Mouse (Mus musculus) CH12.LX (cell line): ENCODE data around the gene Rlf. TPM values are rescaled to one million over a fixed set of nuclear protein-coding genes. Genes with fewer than 3 reads are reported as not detected.
A peak's percentile ranks its signal among the peaks of the same experiment; 100 is the strongest.

Experiments used
- DNase-seq: peaks from one replicate; pipeline ENCODE4 v3.0.0-alpha.2; 2013; ENCODE audit errors: extremely low read depth
- H3K27ac ChIP-seq: 2 replicates; pipeline ENCODE4 v1.5.1; 2012; ENCODE audit warnings: low read depth, mild to moderate bottlenecking, control low read depth, moderate library complexity; ENCODE audit not compliant: insufficient read depth
- H3K27me3 ChIP-seq: replicated peaks from 2 replicates; pipeline ENCODE3; 2012; ENCODE audit warnings: inconsistent platforms
- H3K36me3 ChIP-seq, 2 experiments: replicated peaks in 1 of 2; 2 replicates each; pipeline versions ENCODE3 to v1.6.1; 2012; ENCODE audit warnings: inconsistent platforms in 1 of 2, low read length in 1 of 2, mild to moderate bottlenecking in 1 of 2, mixed read lengths in 1 of 2, moderate library complexity in 1 of 2; ENCODE audit not compliant: control insufficient read depth in 1 of 2, insufficient read depth in 1 of 2
- H3K4me1 ChIP-seq, 2 experiments: 2 replicates each; pipeline ENCODE4 v1.6.1; 2012; ENCODE audit warnings: inconsistent platforms in 1 of 2, moderate library complexity in 1 of 2; ENCODE audit not compliant: insufficient read depth in 2 of 2, control insufficient read depth in 1 of 2
- H3K4me2 ChIP-seq: 2 replicates; pipeline ENCODE4 v1.6.1; 2012; ENCODE audit warnings: low read depth, mild to moderate bottlenecking, control low read depth; ENCODE audit not compliant: poor library complexity, insufficient read depth, severe bottlenecking
- H3K4me3 ChIP-seq, 3 experiments: fragments of 150-350 bp in 1 of 3; sonication (generic) in 1 of 3; replicated peaks in 1 of 3; 2 replicates each; pipeline versions ENCODE3 to v1.5.1; 2011 to 2012; ENCODE audit warnings: low read depth in 2 of 3, low read length in 2 of 3, mild to moderate bottlenecking in 2 of 3, moderate library complexity in 2 of 3, control low read depth in 1 of 3, improper control_type of control experiment in 1 of 3, inconsistent platforms in 1 of 3, mixed read lengths in 1 of 3; ENCODE audit not compliant: poor library complexity in 1 of 3
- H3K79me2 ChIP-seq: replicated peaks from 2 replicates; pipeline ENCODE4 v1.6.1; 2012; ENCODE audit warnings: mild to moderate bottlenecking, moderate library complexity; ENCODE audit not compliant: control insufficient read depth, poor library complexity, insufficient read depth, severe bottlenecking; ENCODE audit errors: extremely low read depth
- H3K9ac ChIP-seq: 2 replicates; pipeline ENCODE4 v1.6.1; 2012; ENCODE audit warnings: low read depth, mild to moderate bottlenecking, control low read depth, moderate library complexity; ENCODE audit not compliant: insufficient read depth
- H3K9me3 ChIP-seq: replicated peaks from 2 replicates; pipeline ENCODE3; 2012; ENCODE audit warnings: low read length, inconsistent platforms, mixed read lengths
- BHLHE40 ChIP-seq: IDR thresholded peaks from 2 replicates; pipeline ENCODE4 v1.6.1; 2011; ENCODE audit warnings: mild to moderate bottlenecking, low read depth, low read length, improper control_type of control experiment
- CHD1 ChIP-seq: IDR thresholded peaks from 2 replicates; pipeline ENCODE4 v1.6.1; 2012; ENCODE audit warnings: low read depth, low read length, improper control_type of control experiment, inconsistent platforms
- CHD2 ChIP-seq: IDR thresholded peaks from 2 replicates; pipeline ENCODE4 v1.6.1; 2011; ENCODE audit warnings: low read length, improper control_type of control experiment
- CTCF ChIP-seq, 2 experiments: IDR thresholded peaks in 1 of 2; conservative IDR thresholded peaks in 1 of 2; 2 replicates each; pipeline ENCODE4 v1.5.1; 2011 to 2012; ENCODE audit warnings: low read depth in 2 of 2, low read length in 2 of 2, improper control_type of control experiment in 1 of 2, inconsistent platforms in 1 of 2, mild to moderate bottlenecking in 1 of 2, moderate library complexity in 1 of 2
- E2F4 ChIP-seq: IDR thresholded peaks from 2 replicates; pipeline ENCODE4 v1.6.1; 2011; ENCODE audit warnings: low read depth, low read length, improper control_type of control experiment; ENCODE audit not compliant: insufficient replicate concordance
- GABPA ChIP-seq: IDR thresholded peaks from 2 replicates; pipeline ENCODE4 v1.6.1; 2012; ENCODE audit warnings: low read depth, low read length, improper control_type of control experiment, inconsistent platforms; ENCODE audit not compliant: insufficient replicate concordance
- IRF4 ChIP-seq: IDR thresholded peaks from 2 replicates; pipeline ENCODE4 v1.6.1; 2014; ENCODE audit warnings: low read depth, mild to moderate bottlenecking, inconsistent platforms, low read length, improper control_type of control experiment
- JUN ChIP-seq: IDR thresholded peaks from 2 replicates; pipeline ENCODE4 v1.6.1; 2011; ENCODE audit warnings: low read depth, mild to moderate bottlenecking, low read length, improper control_type of control experiment, moderate library complexity; ENCODE audit not compliant: insufficient read depth
- JUND ChIP-seq: conservative IDR thresholded peaks from 2 replicates; pipeline ENCODE4 v1.6.1; 2011; ENCODE audit warnings: low read depth, low read length, improper control_type of control experiment
- KAT2A ChIP-seq: IDR thresholded peaks from 2 replicates; pipeline ENCODE4 v1.6.1; 2012; ENCODE audit warnings: low read length, improper control_type of control experiment, inconsistent platforms; ENCODE audit not compliant: insufficient replicate concordance
- MAFK ChIP-seq: IDR thresholded peaks from 2 replicates; pipeline ENCODE4 v1.6.1; 2011; ENCODE audit warnings: low read length, improper control_type of control experiment; ENCODE audit not compliant: insufficient replicate concordance
- MAZ ChIP-seq: IDR thresholded peaks from 2 replicates; pipeline ENCODE4 v1.6.1; 2012; ENCODE audit warnings: low read depth, mild to moderate bottlenecking, inconsistent platforms, low read length, improper control_type of control experiment, moderate library complexity
- MEF2A ChIP-seq: IDR thresholded peaks from 2 replicates; pipeline ENCODE4 v1.6.1; 2014; ENCODE audit warnings: low read depth, mild to moderate bottlenecking, inconsistent platforms, low read length, improper control_type of control experiment, borderline replicate concordance
- NELFE ChIP-seq: IDR thresholded peaks from 2 replicates; pipeline ENCODE4 v1.6.1; 2011; ENCODE audit warnings: low read depth, low read length, improper control_type of control experiment
- NRF1 ChIP-seq: IDR thresholded peaks from 2 replicates; pipeline ENCODE4 v1.6.1; 2014; ENCODE audit warnings: low read depth, mild to moderate bottlenecking, inconsistent platforms, low read length, improper control_type of control experiment, moderate library complexity
- PAX5 ChIP-seq: IDR thresholded peaks from 2 replicates; pipeline ENCODE4 v1.6.1; 2012; ENCODE audit warnings: low read length, inconsistent platforms, mixed read lengths
- POLR2A ChIP-seq: IDR thresholded peaks from 2 replicates; pipeline ENCODE4 v1.6.1; 2011; ENCODE audit warnings: low read depth, mild to moderate bottlenecking, improper control_type of control experiment, low read length
- RAD21 ChIP-seq: IDR thresholded peaks from 2 replicates; pipeline ENCODE4 v1.6.1; 2011; ENCODE audit warnings: low read depth, mild to moderate bottlenecking, low read length, improper control_type of control experiment, moderate library complexity
- RCOR1 ChIP-seq: conservative IDR thresholded peaks from 2 replicates; pipeline ENCODE4 v1.6.1; 2012; ENCODE audit warnings: low read depth, mild to moderate bottlenecking, inconsistent platforms, low read length, improper control_type of control experiment
- TBP ChIP-seq: conservative IDR thresholded peaks from 2 replicates; pipeline ENCODE4 v1.6.1; 2011; ENCODE audit warnings: low read depth, low read length, improper control_type of control experiment
- ZC3H11A ChIP-seq: IDR thresholded peaks from 2 replicates; pipeline ENCODE4 v1.6.1; 2012; ENCODE audit warnings: low read depth, mild to moderate bottlenecking, inconsistent platforms, low read length, improper control_type of control experiment
- ZMIZ1 ChIP-seq: IDR thresholded peaks from 2 replicates; pipeline ENCODE4 v1.6.1; 2012; ENCODE audit warnings: low read depth, mild to moderate bottlenecking, inconsistent platforms, low read length, improper control_type of control experiment
- ZNF384 ChIP-seq: IDR thresholded peaks from 2 replicates; pipeline ENCODE4 v1.6.1; 2012; ENCODE audit warnings: low read depth, low read length, improper control_type of control experiment, inconsistent platforms
- dilution Hi-C: fragments of 300-500 bp; cut with MboI; formaldehyde crosslinking; loops from 2 replicates; pipeline ENCODE4 v1.14.3; 2020; ENCODE audit warnings: low sequenced_read_pairs; ENCODE audit not compliant: extremely low pct_unique_long_range_greater_than_20kb, extremely low pct_ligation_motif_present
- in situ Hi-C: fragments of 300-500 bp; cut with MboI; formaldehyde crosslinking; loops from 3 replicates; pipeline ENCODE4 v1.14.3; 2019; ENCODE audit warnings: low sequenced_read_pairs, low pct_ligation_motif_present, low pct_unique_long_range_greater_than_20kb, mixed read lengths
- polyA plus RNA-seq: library from polyadenylated mRNA; unstranded; fragments of >175 nt; gene quantifications from 2 replicates; pipeline ENCODE4 v1.2.1, GENCODE M21; 2012; ENCODE audit warnings: low read depth; ENCODE audit not compliant: insufficient read length
- total RNA-seq, 2 experiments: library from RNA; depleted of rRNA; stranded (reverse); fragments of 300-350 nt in 1 of 2; fragments of >200 nt in 1 of 2; gene quantifications; 2 replicates each; pipeline ENCODE4 v1.2.3; 2012 to 2014

Gene Rlf
- total and polyA plus RNA-seq, 3 experiments, result 9.4 to 25.5 (median 17.4) TPM

DNA sequence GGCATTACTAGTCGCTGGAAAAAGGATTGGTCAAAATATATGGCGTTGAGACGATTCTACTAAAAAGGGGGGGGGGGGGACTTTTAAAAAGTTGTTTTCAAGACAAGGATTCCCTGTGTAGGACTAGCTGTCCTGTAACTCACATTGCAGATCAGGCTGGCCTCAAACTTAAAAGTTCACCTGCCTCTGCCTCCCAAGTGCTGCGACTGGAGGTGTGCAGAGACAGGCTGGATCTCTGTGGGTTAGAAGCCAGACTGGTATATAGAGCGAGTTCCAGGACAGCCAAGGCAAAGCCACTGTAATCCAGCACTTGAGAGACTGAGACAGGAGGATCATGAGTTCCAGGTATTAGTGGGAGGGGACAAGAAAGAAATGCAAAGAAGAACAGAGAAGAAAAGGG lies 605 bp upstream of the Rlf start:
- H3K4me1 ChIP-seq, result peaks cover 8 to 23% of the 10 kb centered on the region in 2 experiments
- DNase-seq, result no peak
- TF ChIP-seq JUND, result no peak
- TF ChIP-seq ZC3H11A, result no peak
- TF ChIP-seq RAD21, result no peak
- no peak for TF ChIP-seq CHD2
- TF ChIP-seq ZNF384, result no peak
- TF ChIP-seq POLR2A, result no peak
- H3K4me2 ChIP-seq, result peak overlapping the region; percentile 45; the same call in 1 of the 2 replicates
- no peak overlapping the region for H3K27ac ChIP-seq
- in situ Hi-C loops, result no loop called here
- H3K9ac ChIP-seq, result peak overlapping the region; percentile 36; the same call in 1 of the 2 replicates
- H3K27me3 ChIP-seq, result peaks cover 23% of the 10 kb centered on the region
- peak overlapping the region; percentile 61 to 95 (median 67) for H3K4me3 ChIP-seq
- dilution Hi-C loops, result no loop called here
- H3K36me3 ChIP-seq, result peaks cover 0 to 8% of the 10 kb centered on the region in 2 experiments
- H3K79me2 ChIP-seq, result peaks cover 39% of the 10 kb centered on the region
- no peaks in the 10 kb centered on the region for H3K9me3 ChIP-seq

DNA sequence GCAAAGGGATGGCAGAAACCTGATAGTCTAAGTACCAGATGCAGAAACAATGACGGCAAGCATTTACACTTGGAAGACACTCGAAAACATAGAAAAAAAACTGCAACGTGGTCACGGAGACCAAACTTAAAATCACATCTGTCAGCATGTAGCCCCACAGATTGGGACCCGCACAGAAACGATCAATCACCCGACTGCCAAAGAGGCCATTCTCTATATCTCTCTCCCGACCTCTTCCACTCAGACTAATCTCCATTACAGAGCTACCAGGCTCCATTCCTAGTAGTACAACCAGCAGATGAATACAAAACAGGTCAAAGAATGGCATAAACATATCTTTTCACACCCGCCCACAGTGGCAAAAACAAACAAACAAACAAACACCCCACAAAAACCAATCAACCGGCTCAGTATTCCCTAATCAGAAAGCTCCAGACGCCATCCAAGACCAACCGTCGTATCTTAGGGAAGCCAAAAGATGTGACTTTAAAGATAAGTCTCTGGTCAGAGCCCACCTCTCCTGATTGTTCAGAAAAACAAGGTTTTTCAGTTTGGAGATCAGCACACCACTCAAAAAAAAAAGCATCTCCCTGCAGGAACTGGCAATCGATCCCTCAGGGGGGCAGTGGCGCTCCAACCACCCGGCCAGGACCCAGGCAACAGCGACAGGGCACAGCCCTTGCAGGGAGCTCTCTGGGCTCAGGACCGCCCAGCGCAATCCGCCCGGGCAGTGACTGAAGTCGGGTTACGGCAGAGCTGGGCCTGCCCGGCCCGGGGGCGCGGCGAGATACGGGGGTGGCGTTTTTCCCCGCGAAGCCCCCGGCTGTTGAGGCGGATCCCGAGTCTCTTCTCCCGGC lies 720 bp downstream of the Rlf start:
- H3K27me3 ChIP-seq, result peaks cover 16% of the 10 kb centered on the region
- dilution Hi-C loops, result no loop called here
- H3K36me3 ChIP-seq, result peaks cover 0 to 13% of the 10 kb centered on the region in 2 experiments
- peak overlapping the region; percentile 78 for H3K4me2 ChIP-seq
- H3K9me3 ChIP-seq, result no peaks in the 10 kb centered on the region
- peaks cover 8 to 31% of the 10 kb centered on the region in 2 experiments for H3K4me1 ChIP-seq
- H3K4me3 ChIP-seq, result peak overlapping the region; percentile 75 to 95 (median 81)
- TF ChIP-seq BHLHE40 (no peak), CTCF (conservative IDR thresholded peaks at IDR 0.05 in 1 of 2, IDR thresholded peaks at IDR 0.05 in 1 of 2; ENCODE audit: low read depth in 2 of 2, low read length in 2 of 2) (peak in 1 of 2 experiments; percentile 24; a peak in 1 of 4 replicates), ZNF384 (peak; percentile 51), NELFE (no peak), IRF4 (no peak), CHD1 (peak; percentile 31; the same call in 1 of the 2 replicates)
- TF ChIP-seq, all 38 proteins: peak for 3
- in situ Hi-C loops, result no loop called here
- Histone ChIP-seq H3K9ac (peak overlapping the region; percentile 69), H3K27ac (0 out of 2 replicates have a peak overlapping the region, but pooled peaks have one; percentile 3), H3K79me2 (peaks cover 46% of the 10 kb centered on the region)
- peak; percentile 38 for DNase-seq

DNA sequence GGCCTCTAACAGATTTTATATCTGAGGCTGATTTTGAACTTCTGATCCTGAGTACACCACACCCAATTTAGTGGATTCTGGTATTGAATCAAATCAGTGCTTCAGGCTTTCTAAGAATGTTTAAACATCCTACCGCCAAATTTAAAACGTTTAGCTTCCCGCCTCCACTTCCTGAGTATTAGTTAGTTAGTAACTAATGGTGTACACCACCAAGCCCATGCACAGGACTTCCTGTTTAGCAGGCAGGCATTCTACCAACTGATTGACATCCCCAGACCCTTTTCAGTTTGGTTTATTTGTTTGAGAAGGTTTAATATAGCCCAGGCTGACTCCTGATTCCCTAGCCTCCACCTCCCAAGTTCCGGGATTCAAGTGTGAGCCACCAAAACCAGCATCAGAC lies 6.0 kb downstream of the Rlf start:
- peaks cover 3 to 28% of the 10 kb centered on the region in 2 experiments; a peak in 2 of 4 replicates for H3K4me1 ChIP-seq
- no peak for DNase-seq
- no peaks in the 10 kb centered on the region for H3K27me3 ChIP-seq
- in situ Hi-C loops, result no loop called here
- H3K36me3 ChIP-seq, result peaks cover 0 to 30% of the 10 kb centered on the region in 2 experiments
- dilution Hi-C loops, result no loop called here
- no peak overlapping the region for H3K4me2 ChIP-seq
- H3K4me3 ChIP-seq, result no peak overlapping the region
- H3K79me2 ChIP-seq, result peaks cover 81% of the 10 kb centered on the region
- no peaks in the 10 kb centered on the region for H3K9me3 ChIP-seq
- no peak overlapping the region for H3K27ac ChIP-seq
- H3K9ac ChIP-seq, result no peak overlapping the region
- TF ChIP-seq NELFE, result no peak
- TF ChIP-seq JUN, result no peak
- no peak for TF ChIP-seq RCOR1
- TF ChIP-seq GABPA, result no peak
- no peak for TF ChIP-seq NRF1
- TF ChIP-seq MAZ, result no peak
- TF ChIP-seq CHD1, result no peak
- TF ChIP-seq BHLHE40, result no peak
- no peak for TF ChIP-seq POLR2A
- no peak for TF ChIP-seq E2F4
- TF ChIP-seq CTCF (conservative IDR thresholded peaks at IDR 0.05 in 1 of 2, IDR thresholded peaks at IDR 0.05 in 1 of 2; ENCODE audit: low read depth in 2 of 2, low read length in 2 of 2), result no peak
- no peak for TF ChIP-seq PAX5
- no peak for TF ChIP-seq MAFK
- TF ChIP-seq MEF2A, result no peak
- TF ChIP-seq TBP, result no peak
- no peak for TF ChIP-seq KAT2A
- no peak for TF ChIP-seq ZMIZ1
